Mouse (Mus musculus): ENCODE results near the gene Saysd1. TPM values are rescaled to one million over a fixed set of nuclear protein-coding genes. Genes with fewer than 3 reads are reported as not detected.
A peak's percentile ranks its signal among the peaks of the same experiment; 100 is the strongest.

Gene Saysd1
- total RNA-seq (2015) = 3.9 and 4.1 TPM in 2 replicates
- total RNA-seq (2017) = 1.5 and 1.7 TPM in 2 replicates

- ATAC-seq (ENCODE audit: poor library complexity, severe bottlenecking) = no peak
Observed at GRCm38 (mm10) chr14:20138484-20139355, at the start of gene Saysd1. Saysd1 (minus strand) TSS chr14:20138534.

GRCm38 (mm10) chr14:20185426-20185825 is 47.1 kb upstream of the Saysd1 start:
- ATAC-seq (ENCODE audit: poor library complexity, severe bottlenecking) = no peak

- ATAC-seq (ENCODE audit: poor library complexity, severe bottlenecking) = no peak
Observed at GRCm38 (mm10) chr14:20183701-20184100, 45.4 kb upstream of the Saysd1 start.

- ATAC-seq (ENCODE audit: poor library complexity, severe bottlenecking) = no peak
Observed at GRCm38 (mm10) chr14:20182596-20182995, 44.3 kb upstream of the Saysd1 start.

GRCm38 (mm10) chr14:20181466-20181921 is 43.2 kb upstream of the Saysd1 start, which contains the start of gene Kcnk5:
Kcnk5 (minus strand) TSS chr14:20181809.
- ATAC-seq (ENCODE audit: poor library complexity, severe bottlenecking) = peak; percentile 86

GRCm38 (mm10) chr14:20180751-20181162 is 42.4 kb upstream of the Saysd1 start:
- 0 out of 2 replicates have a peak, but pooled peaks have one; percentile 26 for ATAC-seq (ENCODE audit: poor library complexity, severe bottlenecking)

GRCm38 (mm10) chr14:20180304-20180703 is 42.0 kb upstream of the Saysd1 start:
- ATAC-seq (ENCODE audit: poor library complexity, severe bottlenecking) = no peak

- ATAC-seq (ENCODE audit: poor library complexity, severe bottlenecking) = no peak
Observed at GRCm38 (mm10) chr14:20179731-20180280, 41.5 kb upstream of the Saysd1 start.

GRCm38 (mm10) chr14:20179080-20179479 is 40.7 kb upstream of the Saysd1 start:
- no peak for ATAC-seq (ENCODE audit: poor library complexity, severe bottlenecking)

GRCm38 (mm10) chr14:20178593-20178992 is 40.3 kb upstream of the Saysd1 start:
- no peak for ATAC-seq (ENCODE audit: poor library complexity, severe bottlenecking)

GRCm38 (mm10) chr14:20177494-20178123 is 39.3 kb upstream of the Saysd1 start:
- no peak for ATAC-seq (ENCODE audit: poor library complexity, severe bottlenecking)

- ATAC-seq (ENCODE audit: poor library complexity, severe bottlenecking) = no peak
Observed at GRCm38 (mm10) chr14:20175705-20176104, 37.4 kb upstream of the Saysd1 start.

GRCm38 (mm10) chr14:20175114-20175513 is 36.8 kb upstream of the Saysd1 start:
- no peak for ATAC-seq (ENCODE audit: poor library complexity, severe bottlenecking)

- no peak for ATAC-seq (ENCODE audit: poor library complexity, severe bottlenecking)
Observed at GRCm38 (mm10) chr14:20174696-20175095, 36.4 kb upstream of the Saysd1 start.

GRCm38 (mm10) chr14:20173873-20174490 is 35.6 kb upstream of the Saysd1 start:
- no peak for ATAC-seq (ENCODE audit: poor library complexity, severe bottlenecking)

GRCm38 (mm10) chr14:20172924-20173323 is 34.6 kb upstream of the Saysd1 start:
- no peak for ATAC-seq (ENCODE audit: poor library complexity, severe bottlenecking)

- no peak for ATAC-seq (ENCODE audit: poor library complexity, severe bottlenecking)
Observed at GRCm38 (mm10) chr14:20172509-20172908, 34.2 kb upstream of the Saysd1 start.

- no peak for ATAC-seq (ENCODE audit: poor library complexity, severe bottlenecking)
Observed at GRCm38 (mm10) chr14:20171840-20172239, 33.5 kb upstream of the Saysd1 start.

GRCm38 (mm10) chr14:20169251-20169650 is 30.9 kb upstream of the Saysd1 start:
- ATAC-seq (ENCODE audit: poor library complexity, severe bottlenecking) = no peak

- 0 out of 2 replicates have a peak, but pooled peaks have one; percentile 30 for ATAC-seq (ENCODE audit: poor library complexity, severe bottlenecking)
Observed at GRCm38 (mm10) chr14:20168478-20168877, 30.1 kb upstream of the Saysd1 start.

- ATAC-seq (ENCODE audit: poor library complexity, severe bottlenecking) = no peak
Observed at GRCm38 (mm10) chr14:20168054-20168453, 29.7 kb upstream of the Saysd1 start.
